Mouse (Mus musculus) common myeloid progenitor, adult 5-6 weeks (primary cell): ENCODE results near the gene Rcbtb2. TPM values are rescaled to one million over a fixed set of nuclear protein-coding genes. Genes with fewer than 3 reads are reported as not detected.
"Not testable (repeated sequence)": the region's sequence is repeated elsewhere in the genome, so short reads cannot be mapped to it uniquely, and the experiment has no call there.

ENCODE experiments used
- ATAC-seq: replicated peaks from 2 replicates; pipeline ENCODE4 v1.8.0; 2016; ENCODE audit warnings: low read depth, mild to moderate bottlenecking, moderate TSS enrichment, inconsistent platforms; ENCODE audit not compliant: poor library complexity, severe bottlenecking
- total RNA-seq: library from RNA; stranded (forward); fragments of 200-1000, 187-1606 nt; gene quantifications from 2 replicates; pipeline ENCODE4 v1.2.3, GENCODE M21; 2017

The Rcbtb2 gene
- 27.5 and 36.2 TPM in 2 replicates for total RNA-seq

- no peak for ATAC-seq
These were observed at the start of gene Rcbtb2 for GRCm38 (mm10) chr14:73122923-73123278. TSS of gene Rcbtb2 (plus strand) at chr14:73123037.

GRCm38 (mm10) chr14:73083563-73083962 is 39.3 kb upstream of the Rcbtb2 start:
- ATAC-seq: no peak

GRCm38 (mm10) chr14:73086425-73086824 is 36.4 kb upstream of the Rcbtb2 start:
- no peak for ATAC-seq

- 0 out of 2 replicates have a peak, but pooled peaks have one; percentile 15 for ATAC-seq
These were observed 35.6 kb upstream of the Rcbtb2 start for GRCm38 (mm10) chr14:73087247-73087646.

GRCm38 (mm10) chr14:73087746-73088145 is 35.1 kb upstream of the Rcbtb2 start:
- ATAC-seq: peak; percentile 45; the same call in 1 of the 2 replicates

GRCm38 (mm10) chr14:73088224-73088623 is 34.6 kb upstream of the Rcbtb2 start:
- no peak for ATAC-seq

- no peak for ATAC-seq
These were observed 30.0 kb upstream of the Rcbtb2 start for GRCm38 (mm10) chr14:73092871-73093270.

- no peak for ATAC-seq
These were observed 27.9 kb upstream of the Rcbtb2 start for GRCm38 (mm10) chr14:73094802-73095550.

GRCm38 (mm10) chr14:73098677-73099387 is 24.0 kb upstream of the Rcbtb2 start:
- ATAC-seq: peak; percentile 81

- ATAC-seq: no peak
These were observed 20.5 kb upstream of the Rcbtb2 start for GRCm38 (mm10) chr14:73102270-73102865.

- ATAC-seq: not testable (repeated sequence)
These were observed 19.9 kb upstream of the Rcbtb2 start for GRCm38 (mm10) chr14:73102986-73103385.

GRCm38 (mm10) chr14:73104913-73105312 is 17.9 kb upstream of the Rcbtb2 start:
- no peak for ATAC-seq

- peak; percentile 86 for ATAC-seq
These were observed 17.2 kb upstream of the Rcbtb2 start for GRCm38 (mm10) chr14:73105407-73106185.

GRCm38 (mm10) chr14:73106234-73106711 is 16.6 kb upstream of the Rcbtb2 start:
- 0 out of 2 replicates have a peak, but pooled peaks have one; percentile 26 for ATAC-seq

- no peak for ATAC-seq
These were observed 15.9 kb upstream of the Rcbtb2 start for GRCm38 (mm10) chr14:73106957-73107356.

- no peak for ATAC-seq
These were observed 15.5 kb upstream of the Rcbtb2 start for GRCm38 (mm10) chr14:73107371-73107770.

- no peak for ATAC-seq
These were observed 14.9 kb upstream of the Rcbtb2 start for GRCm38 (mm10) chr14:73107952-73108351.

- no peak for ATAC-seq
These were observed 12.2 kb upstream of the Rcbtb2 start for GRCm38 (mm10) chr14:73110682-73111081.

- ATAC-seq: no peak
These were observed 11.7 kb upstream of the Rcbtb2 start for GRCm38 (mm10) chr14:73111091-73111490.

- ATAC-seq: no peak
These were observed 10.5 kb upstream of the Rcbtb2 start for GRCm38 (mm10) chr14:73112186-73112840.
